Mouse (Mus musculus) erythroblast, embryonic 14.5 days (primary cell): Measurements from ENCODE around the gene Hcfc1r1.

Experiments used
- GATA1 ChIP-seq: IDR thresholded peaks from 2 replicates; pipeline ENCODE4 v1.6.1; 2012; ENCODE audit warnings: low read length, inconsistent platforms, mixed read lengths
- TAL1 ChIP-seq: IDR thresholded peaks from 3 replicates; pipeline ENCODE4 v1.6.1; 2012; ENCODE audit warnings: low read length, inconsistent platforms, mixed read lengths

DNA sequence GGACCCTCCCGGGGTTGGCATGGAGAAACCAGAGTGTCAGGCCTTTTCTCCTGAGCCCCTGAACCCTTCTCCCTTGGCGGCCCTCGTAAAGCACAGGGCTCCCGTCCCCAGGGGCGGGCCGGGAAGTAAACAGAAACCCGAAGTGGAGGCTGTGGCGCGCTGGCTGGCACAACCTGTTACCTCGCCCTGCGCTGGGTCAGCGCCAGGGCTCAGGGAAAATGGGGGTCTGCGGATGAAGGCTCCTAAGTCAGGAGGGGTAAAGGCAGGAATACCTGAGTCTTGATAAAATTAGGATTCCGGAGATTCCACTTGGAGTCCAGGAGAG is 12.6 kb upstream of the Hcfc1r1 start:
- no peak for TF ChIP-seq GATA1
- TF ChIP-seq TAL1: no peak
